Mouse (Mus musculus): ENCODE measurements around the gene Prickle3. TPM values are rescaled to one million over a fixed set of nuclear protein-coding genes. Genes with fewer than 3 reads are reported as not detected.

The Prickle3 gene
- under 1 TPM; 0.62 to 0.99 TPM for total RNA-seq (2021)

- no peak for DNase-seq
Observed at GRCm38 (mm10) chrX:7657221-7657639, at the start of gene Prickle3. TSS of gene Prickle3 (plus strand) at chrX:7657260.

GRCm38 (mm10) chrX:7610035-7610434 is 47.0 kb upstream of the Prickle3 start:
- DNase-seq: no peak

GRCm38 (mm10) chrX:7610536-7611258 is 46.4 kb upstream of the Prickle3 start:
- peak in 1 of 2 experiments; percentile 22 for DNase-seq

- no peak for DNase-seq
Observed at GRCm38 (mm10) chrX:7617889-7618551, 39.0 kb upstream of the Prickle3 start.

GRCm38 (mm10) chrX:7632560-7632959 is 24.5 kb upstream of the Prickle3 start:
- no peak for DNase-seq

- DNase-seq: no peak
Observed at GRCm38 (mm10) chrX:7635101-7635500, 22.0 kb upstream of the Prickle3 start.

- DNase-seq: peak; percentile 82 to 84
Observed at GRCm38 (mm10) chrX:7638401-7639091, 18.5 kb upstream of the Prickle3 start, which contains the start of gene Syp. TSS of gene Syp (plus strand) at chrX:7638471.

GRCm38 (mm10) chrX:7639536-7640325 is 17.3 kb upstream of the Prickle3 start:
- no peak for DNase-seq

- no peak for DNase-seq
Observed at GRCm38 (mm10) chrX:7640785-7641184, 16.3 kb upstream of the Prickle3 start.

GRCm38 (mm10) chrX:7645349-7645748 is 11.7 kb upstream of the Prickle3 start:
- peak in 1 of 2 experiments; percentile 50 for DNase-seq

- DNase-seq: peak; percentile 46 to 58
Observed at GRCm38 (mm10) chrX:7648671-7649304, 8.3 kb upstream of the Prickle3 start.

GRCm38 (mm10) chrX:7658031-7658784 is 1.1 kb downstream of the Prickle3 start:
- DNase-seq: no peak

- DNase-seq: no peak
Observed at GRCm38 (mm10) chrX:7658785-7659589, 1.9 kb downstream of the Prickle3 start.

GRCm38 (mm10) chrX:7661086-7661485 is 4.0 kb downstream of the Prickle3 start:
- DNase-seq: no peak

GRCm38 (mm10) chrX:7662936-7663335 is 5.9 kb downstream of the Prickle3 start:
- no peak for DNase-seq

GRCm38 (mm10) chrX:7664791-7665190 is 7.7 kb downstream of the Prickle3 start:
- DNase-seq: no peak

- DNase-seq: no peak
Observed at GRCm38 (mm10) chrX:7665739-7666502, 8.9 kb downstream of the Prickle3 start.

- no peak for DNase-seq
Observed at GRCm38 (mm10) chrX:7670390-7670881, 13.4 kb downstream of the Prickle3 start.

GRCm38 (mm10) chrX:7670921-7671623 is 14.0 kb downstream of the Prickle3 start, which contains the start of gene Plp2:
TSS of gene Plp2 (minus strand) at chrX:7671390.
- no peak for DNase-seq

Measured in layer of hippocampus, postnatal 36 days (tissue).